Mouse (Mus musculus): ENCODE data around the gene Mrm3. TPM values are rescaled to one million over a fixed set of nuclear protein-coding genes. Genes with fewer than 3 reads are reported as not detected.

Mrm3 gene
- total RNA-seq (2021), result 10 to 100 TPM; 11.1 to 16.6 TPM
- long read RNA-seq, experiment 1, transcript Mrm3-201 (4 exons, 1,510 nt), result major isoform, 18 of 23 reads
- long read RNA-seq, experiment 1, partial matches to known transcripts, result 2 of 23 reads
- long read RNA-seq, experiment 1, other reads (novel, unspliced or antisense), result 3 of 23 reads
- long read RNA-seq, experiment 2, transcript Mrm3-201 (4 exons, 1,510 nt), result major isoform, 12 of 16 reads
- long read RNA-seq, experiment 2, partial matches to known transcripts, result 1 of 16 reads
- long read RNA-seq, experiment 2, other reads (novel, unspliced or antisense), result 3 of 16 reads

DNA sequence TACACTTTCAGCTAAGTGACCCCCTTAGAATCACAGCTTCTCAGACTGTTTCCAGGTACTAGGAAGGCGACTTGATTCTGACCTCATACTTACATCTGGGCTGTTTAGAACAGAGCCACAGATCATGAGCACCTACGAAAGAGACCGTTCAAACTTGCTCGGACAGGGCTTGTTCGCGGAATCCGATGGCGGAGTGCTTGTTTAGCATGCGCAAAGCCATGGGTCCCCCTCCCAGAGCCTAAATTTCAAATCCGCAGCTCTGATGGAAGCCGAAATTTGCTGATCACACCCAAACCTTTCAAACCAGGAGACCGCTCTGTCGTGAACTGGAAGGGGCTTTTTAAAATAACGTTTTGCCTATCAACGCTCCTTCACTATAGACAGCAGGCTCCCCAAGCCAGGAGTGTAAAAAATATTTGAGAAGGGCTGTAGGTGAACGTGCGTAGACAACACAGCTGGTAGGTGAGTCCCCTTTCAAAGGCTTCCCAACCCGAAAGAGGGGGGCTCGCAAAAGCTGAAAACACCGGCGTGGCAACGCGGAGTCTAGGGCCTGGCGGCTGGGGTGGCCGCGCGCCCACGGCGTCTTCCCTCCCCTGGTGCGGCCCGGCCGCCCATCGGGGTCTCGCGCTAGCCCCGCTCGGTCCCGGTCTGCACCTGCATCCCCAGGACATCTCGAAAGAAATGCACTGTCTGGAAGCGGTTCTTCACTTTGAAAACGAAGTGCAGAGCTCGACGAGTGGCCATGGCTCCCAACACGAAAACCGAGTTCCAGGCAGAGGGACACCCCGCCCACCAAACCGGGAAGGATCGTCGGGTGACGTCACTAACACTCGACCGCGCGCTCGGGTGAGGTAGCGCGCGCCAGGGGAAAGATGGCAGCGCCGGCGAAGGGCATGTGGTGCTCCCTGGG, at the start of gene Mrm3, which contains the start of gene Glod4:
TSS of gene Mrm3 (plus strand) at position 815 of the 910 bp plus-strand sequence.
TSS of gene Glod4 (minus strand) at position 825 of the 910 bp plus-strand sequence.
- DNase-seq (ENCODE audit: low spot score), result peak; percentile 93

DNA sequence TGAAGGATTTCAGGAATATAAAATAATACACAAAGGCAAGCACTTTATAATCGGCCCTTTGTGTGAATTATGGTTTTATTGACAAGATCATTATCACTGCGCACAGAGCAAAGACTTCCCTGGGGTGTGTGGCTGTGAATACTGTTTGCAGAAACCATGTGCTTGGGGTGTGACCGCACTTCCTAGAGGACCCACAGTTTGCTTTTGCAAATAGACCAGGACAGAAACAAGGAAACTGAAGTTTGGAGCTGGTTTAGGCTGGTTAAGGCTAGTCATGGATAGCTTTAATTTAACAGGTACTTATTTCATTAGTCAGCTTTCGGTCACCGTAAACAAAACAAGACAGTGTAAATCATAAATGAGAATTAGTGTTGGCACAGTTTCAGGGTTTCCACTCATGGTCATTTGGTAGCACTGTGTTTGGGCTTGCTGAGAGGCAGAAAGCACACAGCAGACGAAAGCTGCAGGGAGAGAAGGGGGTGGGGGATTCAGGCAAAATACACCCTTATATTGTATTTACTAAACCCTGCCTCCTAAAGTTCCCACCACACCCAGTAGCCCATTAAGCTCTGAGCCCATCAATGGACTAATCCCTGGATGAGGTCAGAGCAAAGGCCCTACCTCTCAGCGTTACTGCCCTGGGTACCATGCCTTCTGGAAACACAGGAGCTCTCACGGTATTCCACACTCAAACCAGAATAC, 47.1 kb upstream of the Mrm3 start:
- DNase-seq (ENCODE audit: low spot score), result no peak

DNA sequence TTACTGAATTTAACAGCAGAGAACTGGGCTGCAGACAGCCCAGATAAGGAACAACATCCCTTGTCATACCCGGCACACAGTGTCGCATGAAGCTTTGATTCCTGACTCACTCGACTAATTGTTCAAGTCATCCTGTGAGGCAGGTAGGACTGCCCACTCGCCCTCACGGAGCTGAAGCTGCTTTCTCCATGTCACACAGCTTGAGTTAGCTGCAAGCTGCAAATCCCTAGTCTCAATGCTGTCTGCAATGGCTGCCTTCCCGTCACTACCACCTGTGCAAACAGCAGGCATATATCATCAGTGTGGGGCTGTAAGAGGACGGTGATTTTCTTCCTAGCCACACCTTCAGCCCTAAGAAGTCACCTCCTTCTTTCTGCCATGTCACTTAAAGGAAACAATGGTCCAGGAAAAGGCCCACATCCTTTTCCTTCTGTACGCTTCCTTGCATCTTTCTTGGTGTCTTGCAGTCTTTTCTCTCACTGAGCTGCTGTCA, 46.5 kb upstream of the Mrm3 start:
- DNase-seq (ENCODE audit: low spot score), result no peak

DNA sequence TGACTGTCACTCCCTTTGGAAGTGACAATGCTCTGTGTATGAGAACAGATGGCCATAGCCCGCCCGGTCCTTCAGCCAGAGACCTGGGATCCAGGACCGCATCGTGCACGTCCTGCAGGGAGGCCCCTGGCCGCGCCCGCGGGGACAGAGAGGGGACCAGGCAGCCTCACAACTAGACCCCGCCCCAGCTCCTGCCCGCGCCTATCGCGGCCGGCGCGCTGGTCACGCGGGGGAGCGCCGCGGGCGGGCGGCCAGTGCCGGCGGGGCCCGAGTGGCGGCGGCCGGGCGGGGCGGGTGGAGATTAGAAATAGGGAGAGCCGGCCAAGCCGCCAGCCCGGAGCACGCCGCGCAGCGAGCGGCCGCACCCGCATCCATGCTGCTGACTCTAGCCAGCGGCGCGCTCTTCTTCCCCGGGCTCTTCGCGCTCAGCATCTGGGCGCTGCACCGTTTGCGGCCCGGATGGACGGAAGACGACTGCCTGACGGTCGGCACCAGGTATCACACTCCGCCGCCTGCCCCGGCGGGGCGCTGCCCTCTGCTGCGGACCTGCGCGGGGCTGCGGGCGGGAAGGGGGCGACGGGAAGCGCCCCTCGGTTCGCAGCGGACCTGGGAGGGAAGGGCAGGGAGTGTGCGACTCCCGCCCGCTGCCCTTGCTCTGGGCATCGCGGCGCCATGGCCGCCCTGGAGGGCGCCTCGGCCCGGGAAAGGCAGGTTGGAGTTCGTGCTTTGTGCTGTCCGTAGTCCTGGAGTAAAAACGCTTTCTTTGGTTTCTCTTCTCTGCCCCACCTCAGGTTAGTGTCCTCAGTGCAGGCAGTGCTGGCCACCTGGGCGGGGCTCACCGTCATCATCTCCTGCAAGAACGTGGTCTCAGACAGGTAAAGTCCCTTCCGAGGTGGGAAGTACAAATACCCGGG, 41.5 kb upstream of the Mrm3 start:
- DNase-seq (ENCODE audit: low spot score), result peak; percentile 87

DNA sequence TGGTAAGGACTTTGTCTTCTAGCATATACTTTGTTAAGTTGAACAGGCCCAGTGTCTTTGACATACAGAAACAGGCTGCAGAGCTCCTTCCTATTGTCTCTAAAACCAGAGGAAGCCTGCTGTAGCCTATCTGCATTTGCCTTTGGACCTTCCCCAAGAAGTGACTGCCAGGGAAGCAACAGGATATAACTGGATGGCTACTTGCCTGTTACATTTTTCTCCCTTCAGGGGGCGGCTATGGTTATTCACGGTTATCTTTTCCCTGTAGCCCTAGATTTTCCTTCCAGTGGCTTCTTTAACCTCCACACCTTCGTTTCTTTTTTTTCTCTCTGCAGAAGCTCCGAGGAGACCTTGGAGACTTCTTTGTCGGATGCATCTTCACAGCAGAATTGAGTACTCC, 36.7 kb upstream of the Mrm3 start:
- DNase-seq (ENCODE audit: low spot score), result no peak

DNA sequence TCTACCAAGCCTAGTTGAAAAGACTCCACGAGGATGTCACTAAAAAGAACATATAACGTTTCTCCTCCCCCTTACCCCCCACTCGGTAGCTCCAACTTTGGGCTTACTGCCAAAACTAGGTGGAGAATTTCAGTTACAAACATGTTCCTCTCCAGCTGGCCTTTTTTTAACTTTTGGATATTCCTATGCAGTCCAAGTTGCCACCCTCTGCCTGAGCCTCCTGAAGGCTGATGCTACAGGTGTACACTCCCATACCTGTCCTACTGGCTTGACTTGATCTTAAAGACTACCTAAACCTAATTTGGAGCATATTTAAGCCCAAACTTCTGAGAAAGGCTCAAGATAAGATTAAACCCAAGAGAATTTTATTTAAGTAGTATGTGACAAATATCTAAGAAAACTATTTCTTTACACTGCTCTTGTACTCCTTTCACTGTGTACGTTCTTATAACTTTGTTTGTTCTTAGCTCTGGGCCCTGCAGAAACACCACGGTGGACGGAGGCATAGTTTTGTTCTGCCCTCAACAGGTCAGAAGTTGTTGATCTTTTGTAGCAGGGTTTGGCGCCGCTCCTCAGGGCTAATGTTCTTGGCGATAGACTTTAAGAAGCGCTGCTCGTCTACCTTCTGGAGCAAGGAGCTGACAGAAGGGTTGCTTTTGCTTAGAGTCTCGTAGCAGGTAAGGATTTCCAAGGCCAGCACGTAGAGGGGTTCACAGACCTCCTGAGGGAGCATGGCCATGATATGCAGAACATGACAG, 33.1 kb upstream of the Mrm3 start:
- no peak for DNase-seq (ENCODE audit: low spot score)

DNA sequence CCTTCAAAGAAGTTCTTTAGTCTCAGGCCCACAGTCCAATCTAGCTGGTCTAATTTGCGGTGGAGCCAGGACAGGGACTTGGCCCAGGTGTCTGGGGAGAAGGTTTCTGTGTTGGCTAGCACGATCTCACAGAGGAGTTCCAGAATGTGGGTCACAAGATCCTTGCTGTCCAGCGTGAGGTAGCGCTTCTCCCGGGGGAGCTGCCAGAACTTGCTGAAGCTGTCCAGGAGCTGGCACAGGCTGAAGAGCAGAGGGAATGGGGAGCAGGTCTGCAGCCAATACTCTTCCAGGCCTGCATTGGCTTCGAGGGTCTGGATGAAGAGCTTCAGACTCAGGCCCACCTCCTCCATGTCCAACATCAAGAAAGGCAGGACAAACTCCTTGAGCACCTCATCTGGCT, 31.9 kb upstream of the Mrm3 start:
- peak; percentile 51 for DNase-seq (ENCODE audit: low spot score)

DNA sequence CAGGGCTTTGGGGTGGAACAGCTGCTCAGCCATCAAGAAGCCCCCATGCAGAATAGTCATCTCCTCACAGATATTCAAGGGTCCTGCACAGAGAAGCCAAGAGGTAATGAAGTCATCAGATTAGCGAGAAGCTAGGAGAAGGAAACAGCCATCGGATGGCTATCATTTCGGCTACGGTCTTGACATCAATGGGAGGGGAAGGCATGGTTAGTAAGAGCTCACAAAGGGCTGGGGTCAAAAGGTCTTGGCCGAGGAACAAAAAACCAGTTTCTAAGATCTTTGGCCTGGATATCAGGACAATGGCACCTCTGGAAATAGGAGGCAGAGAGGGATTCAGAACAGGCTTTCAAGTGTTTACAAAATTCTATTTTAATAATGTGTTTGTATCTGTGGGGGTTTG, 29.7 kb upstream of the Mrm3 start:
- no peak for DNase-seq (ENCODE audit: low spot score)

DNA sequence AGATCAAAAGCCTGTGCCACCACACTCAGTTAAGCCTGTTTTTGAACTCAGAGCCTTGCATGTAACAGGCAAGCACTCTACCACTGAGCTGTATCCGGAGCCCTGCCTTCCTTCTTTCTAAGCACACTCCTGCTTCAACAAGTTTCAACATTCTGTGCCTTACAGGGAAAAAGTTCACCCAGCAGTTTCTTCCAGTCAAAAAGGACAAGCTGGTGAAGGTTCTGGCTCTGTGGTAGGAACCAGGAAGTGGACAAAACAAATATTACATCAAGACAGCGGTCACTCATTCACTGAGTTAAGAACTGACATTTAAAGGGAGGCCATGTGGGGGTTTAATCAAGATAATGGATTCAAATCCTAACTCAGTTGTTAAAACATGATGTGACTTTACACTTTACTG, 28.5 kb upstream of the Mrm3 start:
- DNase-seq (ENCODE audit: low spot score), result no peak

DNA sequence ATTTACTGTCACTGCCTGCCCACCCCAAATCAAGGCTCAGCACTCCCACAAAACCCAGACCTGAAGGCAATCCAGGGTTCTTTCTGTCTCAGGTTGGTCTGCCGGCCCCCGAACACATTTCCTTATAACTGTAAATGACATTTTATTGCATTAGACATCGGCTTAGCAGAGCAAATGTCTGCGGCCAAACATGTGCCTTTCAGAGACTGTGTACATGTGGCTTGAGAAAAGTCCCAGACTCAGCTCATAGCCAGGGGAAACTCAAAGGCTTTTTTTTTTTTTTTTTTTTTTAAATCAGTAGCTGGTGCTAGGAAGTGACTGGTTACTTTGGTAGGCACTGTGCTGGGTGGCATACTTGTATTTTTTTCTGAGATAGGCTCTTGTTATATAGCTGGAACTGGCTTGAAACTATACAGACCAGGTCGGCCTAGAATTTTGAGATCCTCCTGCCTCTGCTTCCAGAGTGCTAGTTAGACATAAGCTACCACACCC, 27.4 kb upstream of the Mrm3 start:
- DNase-seq (ENCODE audit: low spot score), result no peak

DNA sequence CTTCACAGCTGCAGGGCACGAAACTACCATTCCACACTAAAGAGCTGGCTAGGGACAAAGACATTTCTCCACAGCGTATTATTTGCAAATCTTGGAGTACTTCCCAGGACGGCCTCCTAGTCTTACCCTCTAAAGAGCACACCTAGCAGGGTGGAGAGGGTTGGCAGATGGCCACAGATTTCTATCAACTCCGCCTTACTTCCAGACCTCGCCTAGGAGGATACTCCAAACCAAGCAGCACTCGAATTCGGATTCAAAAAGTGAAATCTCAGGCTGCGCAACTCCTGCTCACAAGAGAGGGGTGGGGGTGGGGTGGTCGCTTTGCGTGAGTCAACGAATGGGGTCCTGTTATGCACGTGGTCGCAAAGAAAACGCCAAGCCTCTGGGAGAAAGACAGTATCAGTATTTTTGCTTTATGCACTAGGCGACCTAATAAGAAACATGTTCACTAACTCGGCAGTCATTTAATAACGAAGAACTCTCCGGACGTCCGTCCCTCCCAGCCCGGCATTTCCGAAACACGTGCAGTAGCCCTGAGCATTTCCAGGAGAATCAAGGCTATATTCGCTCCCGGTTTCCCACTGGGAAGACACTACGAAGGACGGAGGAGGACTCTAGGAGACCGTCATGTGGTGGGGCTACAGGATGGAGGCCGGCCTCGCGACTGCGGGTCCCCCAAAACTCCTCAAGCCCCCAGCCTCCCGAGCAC, 26.7 kb upstream of the Mrm3 start:
- DNase-seq (ENCODE audit: low spot score), result peak; percentile 13

DNA sequence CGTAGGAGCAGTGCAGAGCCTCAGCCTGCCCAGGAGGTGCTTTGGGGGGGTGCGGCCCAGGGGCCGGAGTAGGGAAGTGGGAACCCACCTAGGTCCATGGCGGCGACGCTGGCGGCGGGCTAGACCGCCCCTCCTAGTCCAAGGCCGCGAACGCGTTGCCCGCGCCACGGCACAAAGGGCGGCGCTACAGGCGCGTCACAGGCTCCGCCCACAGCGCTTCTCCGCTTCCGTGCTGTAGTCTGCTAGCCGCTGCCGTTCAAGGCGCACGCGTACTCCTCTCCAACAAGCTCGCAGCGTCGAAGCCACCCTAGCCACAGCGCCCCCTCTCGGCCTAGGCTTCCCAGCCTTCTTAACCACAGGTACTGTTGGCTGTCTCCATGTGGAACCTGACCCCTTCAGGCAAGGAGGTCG, 26.1 kb upstream of the Mrm3 start, which contains the start of the genes Dbil5 and Gemin4:
TSS of gene Dbil5 (plus strand) at position 219 of the 411 bp plus-strand sequence.
TSS of gene Gemin4 (minus strand) at position 275 of the 411 bp plus-strand sequence.
- peak; percentile 97 for DNase-seq (ENCODE audit: low spot score)

DNA sequence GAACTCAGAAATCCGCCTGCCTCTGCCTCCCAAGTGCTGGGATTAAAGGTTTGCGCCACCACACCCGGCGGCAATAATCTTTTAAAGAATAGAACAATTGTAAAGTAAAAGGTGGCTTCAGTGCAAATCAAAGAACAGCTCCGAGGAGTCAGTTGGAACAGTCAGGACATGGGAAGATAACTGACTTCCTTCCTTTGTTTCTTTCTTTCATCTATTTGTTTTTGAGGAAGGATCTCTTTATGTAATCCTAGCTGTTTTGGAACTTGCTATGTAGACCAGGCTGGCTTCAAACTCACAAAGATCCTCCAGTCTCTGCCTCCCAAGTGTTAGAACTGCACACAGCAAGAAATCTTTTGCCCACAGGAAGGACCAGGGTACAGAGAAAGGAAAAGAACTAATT, 18.9 kb upstream of the Mrm3 start:
- DNase-seq (ENCODE audit: low spot score), result no peak

DNA sequence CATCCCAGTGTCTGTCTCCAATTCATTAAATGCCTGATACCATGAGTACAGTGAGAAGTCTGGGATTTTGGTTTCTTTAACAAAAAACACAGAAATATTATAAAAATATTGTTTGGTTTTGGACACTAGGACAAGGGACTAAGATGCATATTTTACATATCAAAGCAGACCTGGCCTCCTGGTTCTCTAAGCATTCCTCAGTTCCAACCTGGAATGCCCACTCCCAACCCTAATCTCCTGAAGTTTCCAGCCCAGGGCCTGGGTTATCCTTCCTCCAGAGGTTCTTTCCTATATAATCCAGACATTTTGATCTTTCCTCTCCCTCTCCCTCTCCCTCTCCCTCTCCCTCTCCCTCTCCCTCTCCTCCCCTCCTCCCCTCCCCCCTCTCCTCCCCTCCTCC, 18.5 kb upstream of the Mrm3 start:
- DNase-seq (ENCODE audit: low spot score), result no peak

DNA sequence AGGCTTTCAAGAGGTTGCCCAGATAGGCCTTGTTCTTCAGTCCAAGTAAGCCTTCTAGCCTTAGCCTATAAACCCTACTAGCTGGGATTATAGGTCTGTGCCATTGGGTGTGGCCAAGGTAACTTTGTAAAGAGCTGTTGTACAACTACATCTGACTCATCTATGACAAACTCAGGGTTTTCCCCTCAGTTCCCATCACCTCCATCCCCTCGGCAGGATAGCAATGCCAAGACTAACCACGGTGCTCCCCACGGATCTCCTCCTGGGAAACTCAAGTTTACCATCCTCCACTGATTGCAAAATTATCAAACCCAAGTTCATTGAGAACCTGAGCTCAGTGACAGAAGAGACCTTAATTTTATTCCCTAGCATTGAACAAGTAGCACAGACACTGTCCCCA, 7.4 kb upstream of the Mrm3 start:
- DNase-seq (ENCODE audit: low spot score), result no peak

DNA sequence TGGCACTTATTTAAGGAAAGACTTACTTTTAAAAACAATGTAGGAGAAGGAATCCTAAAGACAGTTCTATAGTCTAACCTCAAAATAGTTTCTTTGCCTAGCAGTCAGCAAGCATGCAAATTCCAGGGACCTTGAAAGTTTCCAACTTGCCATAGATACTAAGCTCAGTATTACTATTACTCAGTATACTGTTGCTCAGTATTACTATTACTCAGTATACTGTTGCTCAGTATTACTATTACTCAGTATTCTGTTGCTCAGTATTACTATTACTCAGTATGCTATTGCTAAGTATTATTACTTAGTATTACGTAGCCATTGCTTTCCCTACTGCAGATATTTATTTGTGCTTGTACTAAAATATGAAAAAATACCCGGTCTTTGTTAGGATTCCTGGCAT, 3.8 kb upstream of the Mrm3 start:
- DNase-seq (ENCODE audit: low spot score), result no peak

DNA sequence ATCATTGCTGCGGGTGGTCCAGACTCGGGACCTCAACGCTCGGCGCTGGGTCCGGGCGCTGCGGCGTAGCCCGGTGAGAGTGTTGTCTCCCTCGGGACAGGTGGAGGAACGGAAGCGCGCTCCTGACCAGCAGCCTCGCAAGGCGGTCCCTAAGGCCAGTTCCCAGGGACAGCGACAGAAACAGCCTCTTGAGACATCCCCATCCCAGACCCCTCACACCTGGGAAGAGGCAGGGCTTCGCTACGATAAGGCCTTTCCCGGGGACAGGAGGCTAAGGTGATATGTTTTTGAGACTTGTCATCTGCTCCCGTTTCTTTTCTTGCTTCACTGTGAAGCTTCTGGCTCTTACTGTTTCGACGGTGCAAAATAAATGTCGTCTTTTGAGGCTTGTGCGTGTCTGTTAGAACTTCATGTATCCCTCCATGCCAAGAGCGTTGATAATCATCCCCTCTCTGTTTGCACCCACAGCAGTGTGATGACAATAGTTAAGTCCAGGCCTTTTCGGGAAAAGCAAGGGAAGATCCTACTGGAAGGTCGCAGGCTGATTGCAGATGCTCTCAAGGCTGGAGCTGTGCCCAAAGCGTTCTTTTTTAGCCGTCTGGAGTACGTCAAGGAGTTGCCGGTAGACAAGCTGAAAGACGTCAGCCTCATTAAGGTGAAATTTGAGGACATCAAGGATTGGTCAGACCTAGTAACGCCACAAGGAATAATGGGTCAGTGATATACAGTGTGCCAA, 464 bp downstream of the Mrm3 start:
- no peak for DNase-seq (ENCODE audit: low spot score)

DNA sequence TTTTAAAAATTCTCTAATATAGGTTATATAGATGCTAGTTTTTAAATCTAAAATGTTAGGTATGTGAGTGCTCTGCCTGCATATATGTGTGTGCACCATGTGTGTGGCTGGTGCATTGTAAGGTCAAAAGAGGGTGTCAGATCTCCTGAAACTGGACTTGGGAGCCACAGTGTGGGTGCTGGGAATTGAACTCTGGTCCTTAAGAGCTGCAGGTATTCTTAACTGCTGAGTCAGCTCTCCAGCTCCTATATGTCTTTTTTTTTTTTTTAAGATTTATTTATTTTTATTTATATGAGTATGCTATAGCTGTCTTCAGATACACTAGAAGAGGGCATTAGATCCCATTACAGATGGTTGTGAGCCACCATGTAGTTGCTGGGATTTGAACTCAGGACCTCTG, 2.9 kb downstream of the Mrm3 start:
- no peak for DNase-seq (ENCODE audit: low spot score)

Measured in gastrocnemius, adult 18-20 months (tissue).